8 mouse cellular contexts compared by ENCODE assay signal in genomic region chr4:141547299-141547698, GRCm38 (mm10). TPM values are rescaled to one million over a fixed set of nuclear protein-coding genes. Genes with fewer than 3 reads are reported as not detected.
DNase-seq lines count a peak whose midpoint lies in the region; ATAC-seq and TF ChIP-seq lines count a peak whose summit lies in the region.

No protein-coding gene starts in this region.

- peak; percentile 17 for DNase-seq in kidney, adult 2 months
- no peak for DNase-seq in kidney, adult 8-10 months
- peak; percentile 54 for DNase-seq in brain, adult 2 months (ENCODE audit: low read depth, low spot score)
- DNase-seq in adrenal gland, postnatal 4 days (ENCODE audit: low spot score in 2 of 2): no peak
- no peak for DNase-seq in spleen, adult 18-20 months
- no peak for DNase-seq in urinary bladder, adult 2 months (ENCODE audit: low spot score)

- no peak overlapping the region for H3K4me3 ChIP-seq in kidney, adult 2 months (ENCODE audit: insufficient read depth, low read depth, low read length)
- peak overlapping the region; percentile 74 for H3K4me3 ChIP-seq in hindbrain, embryonic 16.5 days (ENCODE audit: low read length)
- peak overlapping the region; percentile 85 for H3K4me3 ChIP-seq in myocyte

- H3K4me1 ChIP-seq in kidney, adult 2 months (ENCODE audit: control insufficient read depth, insufficient read depth, low read length): no peaks in the 10 kb centered on the region; the same call in 1 of the 2 replicates
- peaks cover 10% of the 10 kb centered on the region for H3K4me1 ChIP-seq in hindbrain, embryonic 16.5 days (ENCODE audit: control insufficient read depth, insufficient read depth, low read depth, low read length)

- peak overlapping the region; percentile 99 for H3K4me2 ChIP-seq in hindbrain, embryonic 16.5 days (ENCODE audit: low read length)
- peak overlapping the region; percentile 89 for H3K4me2 ChIP-seq in myocyte (ENCODE audit: low read depth)

- TF ChIP-seq CTCF in kidney, adult 2 months (conservative IDR thresholded peaks at IDR 0.05; ENCODE audit: insufficient read depth, insufficient read length, low read depth, low read length): no peak

- H3K9me3 ChIP-seq in hindbrain, embryonic 16.5 days (ENCODE audit: control insufficient read depth, low read length): no peaks in the 10 kb centered on the region

- H3K36me3 ChIP-seq in kidney, adult 2 months (ENCODE audit: control insufficient read depth, insufficient read depth, low read length): no peaks in the 10 kb centered on the region
- no peaks in the 10 kb centered on the region for H3K36me3 ChIP-seq in hindbrain, embryonic 16.5 days (ENCODE audit: control insufficient read depth, insufficient read depth, low read length)
- H3K36me3 ChIP-seq in myocyte (ENCODE audit: control insufficient read depth, insufficient read depth): no peaks in the 10 kb centered on the region

- no peak for TF ChIP-seq POLR2A in kidney, adult 2 months (IDR thresholded peaks at IDR 0.05; ENCODE audit: low read depth, low read length)
- TF ChIP-seq POLR2A in myocyte (IDR thresholded peaks at IDR 0.05; ENCODE audit: insufficient read length, low read depth): no peak

- H3K27me3 ChIP-seq in kidney, adult 2 months (replicated peaks; ENCODE audit: control insufficient read depth, insufficient read depth, low read length): no peaks in the 10 kb centered on the region
- no peaks in the 10 kb centered on the region for H3K27me3 ChIP-seq in hindbrain, embryonic 16.5 days (replicated peaks; ENCODE audit: control insufficient read depth, insufficient read depth, low read length)
- no peaks in the 10 kb centered on the region for H3K27me3 ChIP-seq in myocyte (ENCODE audit: control insufficient read depth, insufficient read depth, insufficient read length)

- WGBS in kidney, adult 2 months: 15% methylated on average over 9 of the region's 9 CpGs
- WGBS in hindbrain, embryonic 16.5 days: 18% methylated on average over 9 of the region's 9 CpGs

- H3ac ChIP-seq in myocyte (ENCODE audit: control insufficient read depth, insufficient read length): peak overlapping the region; percentile 80

- peak overlapping the region; percentile 34; the same call in 1 of the 2 replicates for H3K27ac ChIP-seq in kidney, adult 2 months (ENCODE audit: insufficient read depth, low read depth, low read length)
- H3K27ac ChIP-seq in hindbrain, embryonic 16.5 days (ENCODE audit: low read depth, low read length): peak overlapping the region; percentile 100

- no peak for ATAC-seq in hindbrain, embryonic 16.5 days

- H3K9ac ChIP-seq in hindbrain, embryonic 16.5 days (ENCODE audit: low read depth, low read length): peak overlapping the region; percentile 95

- no peaks in the 10 kb centered on the region for H3K79me2 ChIP-seq in myocyte (ENCODE audit: control insufficient read depth, insufficient read depth)

TF ChIP-seq in myocyte, 11 proteins besides CTCF, POLR2A, EP300 and RAD21:
- TF ChIP-seq REST (IDR thresholded peaks at IDR 0.05; ENCODE audit: insufficient read depth, insufficient read length) (no peak), MYOG (IDR thresholded peaks at IDR 0.05; ENCODE audit: control insufficient read depth in 1 of 3, insufficient read depth in 1 of 3, insufficient read length in 2 of 3, low read depth in 2 of 3) (no peak), TCF12 (IDR thresholded peaks at IDR 0.05; ENCODE audit: insufficient read depth, poor library complexity, severe bottlenecking) (no peak), SRF (IDR thresholded peaks at IDR 0.05; ENCODE audit: control insufficient read depth, insufficient read length, low read depth) (no peak), CEBPB (IDR thresholded peaks at IDR 0.05; ENCODE audit: insufficient read depth, poor library complexity, severe bottlenecking) (no peak), USF1 (IDR thresholded peaks at IDR 0.05; ENCODE audit: low read depth) (no peak), TCF3 (IDR thresholded peaks at IDR 0.05; ENCODE audit: insufficient read length, low read depth) (no peak), E2F4 (IDR thresholded peaks at IDR 0.05; ENCODE audit: insufficient read depth) (no peak), POLR2AphosphoS2 (IDR thresholded peaks at IDR 0.05; ENCODE audit: insufficient read length, low read depth) (no peak), MYOD1 (IDR thresholded peaks at IDR 0.05; ENCODE audit: control insufficient read depth in 1 of 3, insufficient read length in 2 of 3, low read depth in 2 of 3) (no peak), MAX (IDR thresholded peaks at IDR 0.05; ENCODE audit: low read depth) (no peak)

RNA-seq across cellular contexts. Expression of gene Spen, which starts 8.9 kb away (rescaled TPM):
- polyA plus RNA-seq in kidney, adult 2 months (2012; rRNA removed): 15.9 and 19.6 TPM in 2 replicates
- 10.1 and 11.8 TPM in 2 replicates for polyA plus RNA-seq in hindbrain, embryonic 16.5 days (2015; fragmentation: Nextera tagmentation; extraction: Ambion mirVana)
- 11.7 TPM for polyA plus RNA-seq in myocyte (2012; fragmentation: generic; extraction: Trizol)
- total RNA-seq in adrenal gland, postnatal 4 days (2021): 10 to 100 TPM; 57.4 to 67.8 TPM
- polyA plus RNA-seq in urinary bladder, adult 2 months (2012; rRNA removed): 3.5 and 10.7 TPM in 2 replicates

RNA-seq across cellular contexts. Expression of gene Fblim1, which starts 58.6 kb away (rescaled TPM):
- polyA plus RNA-seq in kidney, adult 2 months (2012; rRNA removed): 10.2 and 10.5 TPM in 2 replicates
- 42.9 and 51.5 TPM in 2 replicates for polyA plus RNA-seq in hindbrain, embryonic 16.5 days (2015; fragmentation: Nextera tagmentation; extraction: Ambion mirVana)
- 29.5 TPM for polyA plus RNA-seq in myocyte (2012; fragmentation: generic; extraction: Trizol)
- total RNA-seq in adrenal gland, postnatal 4 days (2021): 10 to 100 TPM; 24.9 to 32.1 TPM
- 95.1 and 129 TPM in 2 replicates for polyA plus RNA-seq in urinary bladder, adult 2 months (2012; rRNA removed)

Comparison
In these comparisons a context has a peak if more than half of its experiments do, and no peak if none do; other contexts are left out.
1. DNase-seq: peak in kidney, adult 2 months (single experiment) and brain, adult 2 months (single experiment); none in kidney, adult 8-10 months (0 of 2), adrenal gland, postnatal 4 days (0 of 2), spleen, adult 18-20 months (0 of 2) and urinary bladder, adult 2 months (single experiment).